Mouse (Mus musculus) small intestine, adult 2 months (tissue): ENCODE data around the gene Schip1.

ENCODE experiments used
- CTCF ChIP-seq: fragments of 200-500 bp; IDR thresholded peaks from 2 replicates; pipeline ENCODE4 v1.5.1; 2012; ENCODE audit warnings: low read depth, mild to moderate bottlenecking, control low read depth, inconsistent platforms, low read length, moderate library complexity, mixed read lengths; ENCODE audit not compliant: insufficient replicate concordance, insufficient read length; ENCODE audit errors: extremely low read depth
- POLR2A ChIP-seq: fragments of 200-500 bp; IDR thresholded peaks from 2 replicates; pipeline ENCODE4 v1.6.1; 2012; ENCODE audit warnings: low read depth, mild to moderate bottlenecking, control low read depth, inconsistent platforms, low read length, moderate library complexity

DNA sequence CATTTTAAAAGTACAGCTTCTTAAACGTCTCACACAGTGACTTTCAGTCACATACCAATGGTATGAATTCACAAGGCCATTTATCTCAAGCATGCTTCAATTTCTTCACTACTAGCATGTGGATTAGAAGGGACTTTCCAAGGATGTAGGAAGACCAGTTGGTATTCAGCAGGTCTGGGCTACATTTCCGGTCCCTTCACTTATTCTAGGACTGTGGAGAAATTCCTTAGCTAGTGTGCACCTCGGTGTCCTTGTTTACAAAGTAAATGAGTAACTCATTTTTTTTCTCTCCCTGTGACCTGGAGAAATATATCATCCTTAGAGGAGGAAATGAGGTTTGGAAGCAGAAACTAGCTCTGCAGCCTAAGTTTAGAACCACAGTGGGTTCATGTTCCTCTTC lies 405.5 kb downstream of the Schip1 start:
- no peak for TF ChIP-seq CTCF
- TF ChIP-seq POLR2A = no peak
